Mouse (Mus musculus) liver, adult 2 months (tissue): ENCODE data around the gene Ppp1r21.

Experiments used
- CTCF ChIP-seq: fragments of 200-500 bp; IDR thresholded peaks from 2 replicates; pipeline ENCODE4 v1.5.1; 2011; ENCODE audit warnings: low read depth, low read length, control low read depth
- POLR2A ChIP-seq: fragments of 200-500 bp; IDR thresholded peaks from 2 replicates; pipeline ENCODE4 v1.6.1; 2011; ENCODE audit warnings: low read length, control low read depth; ENCODE audit not compliant: insufficient read depth; ENCODE audit errors: extremely low read depth

GRCm38 (mm10) chr17:88581511-88582021 lies 51.6 kb downstream of the Ppp1r21 start:
- TF ChIP-seq POLR2A, result no peak
- no peak for TF ChIP-seq CTCF
